Mouse (Mus musculus): ENCODE data around the gene Pofut2. TPM values are rescaled to one million over a fixed set of nuclear protein-coding genes. Genes with fewer than 3 reads are reported as not detected.

The Pofut2 gene
- polyA plus RNA-seq, 1 experiment from 2014 or later = 84.2 TPM

DNA sequence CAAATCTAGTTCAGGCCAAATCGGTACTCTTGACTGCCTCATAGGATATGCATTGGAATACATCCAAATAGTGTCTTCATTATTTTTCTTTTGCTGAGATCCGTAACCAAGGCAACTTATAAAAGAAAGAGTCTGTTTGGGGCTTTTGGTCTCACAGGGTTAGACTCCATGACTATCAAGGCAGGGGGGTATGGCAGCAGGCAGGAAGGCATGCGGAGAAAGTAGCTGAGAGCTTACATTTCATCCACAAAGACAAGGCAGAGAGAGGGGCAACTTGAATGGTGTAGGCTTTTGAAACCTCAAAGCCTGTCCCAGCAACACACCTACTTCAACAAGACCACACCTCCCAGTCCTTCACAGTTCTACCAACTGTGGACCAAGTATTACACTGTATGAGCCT lies 3.3 kb upstream of the Pofut2 start:
- TF ChIP-seq CTCF (IDR thresholded peaks at IDR 0.05) (no peak), EP300 (IDR thresholded peaks at IDR 0.05) (no peak)
- Histone ChIP-seq H3K9me3 (ENCODE audit: low read length) (no peaks in the 10 kb centered on the region), H3K4me2 (replicated peaks; ENCODE audit: low read depth, low read length) (no peak overlapping the region), H3K36me3 (ENCODE audit: insufficient read depth, low read length) (no peaks in the 10 kb centered on the region), H3K4me1 (ENCODE audit: insufficient read depth, low read depth, low read length) (peaks cover 13% of the 10 kb centered on the region), H3K27ac (ENCODE audit: low read length) (no peak overlapping the region), H3K4me3 (ENCODE audit: low read depth, low read length) (no peak overlapping the region), H3K27me3 (replicated peaks; ENCODE audit: insufficient read depth, low read length) (no peaks in the 10 kb centered on the region), H3K9ac (replicated peaks; ENCODE audit: low read depth) (no peak overlapping the region)
- ATAC-seq = no peak
- no peak for DNase-seq (ENCODE audit: low spot score)
- 74% methylated on average over 3 of the region's 3 CpGs for WGBS

DNA sequence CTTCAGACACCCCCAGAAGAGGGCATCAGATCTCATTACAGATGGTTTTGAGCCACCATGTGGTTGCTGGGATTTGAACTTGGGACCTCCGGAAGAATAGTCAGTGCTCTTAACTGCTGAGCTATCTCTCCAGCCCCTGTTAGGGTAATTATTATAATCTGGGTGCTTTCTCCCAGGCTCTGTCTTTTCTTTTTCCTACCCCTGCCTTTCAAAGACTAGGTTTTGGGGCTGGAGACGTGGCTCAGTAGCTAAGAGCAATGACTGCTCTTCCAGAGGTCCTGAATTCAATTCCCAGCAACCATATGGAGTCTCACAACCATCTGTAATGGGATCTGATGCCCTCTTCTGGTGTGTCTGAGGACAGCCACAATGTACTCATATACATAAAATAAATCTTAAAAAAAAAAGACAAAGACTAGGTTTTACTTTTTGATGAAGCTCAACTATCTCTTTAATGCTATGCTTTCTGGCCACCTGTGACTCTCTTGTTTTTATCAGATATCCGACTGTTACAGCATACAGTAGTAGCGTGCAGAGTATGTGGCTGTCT lies 902 bp upstream of the Pofut2 start:
- H3K4me1 ChIP-seq (ENCODE audit: insufficient read depth, low read depth, low read length) = no peaks in the 10 kb centered on the region
- no peaks in the 10 kb centered on the region for H3K27me3 ChIP-seq (replicated peaks; ENCODE audit: insufficient read depth, low read length)
- H3K9ac ChIP-seq (replicated peaks; ENCODE audit: low read depth) = no peak overlapping the region
- peak overlapping the region; percentile 93; the same call in 1 of the 2 replicates for H3K4me3 ChIP-seq (ENCODE audit: low read depth, low read length)
- peak overlapping the region; percentile 81 for H3K4me2 ChIP-seq (replicated peaks; ENCODE audit: low read depth, low read length)
- 54% methylated on average over 4 of the region's 4 CpGs for WGBS
- ATAC-seq = no peak
- H3K36me3 ChIP-seq (ENCODE audit: insufficient read depth, low read length) = 0 out of 2 replicates have a peak, but pooled peaks cover 7% of the 10 kb centered on the region
- no peak for TF ChIP-seq EP300 (IDR thresholded peaks at IDR 0.05)
- no peak; the same call in 1 of the 2 replicates for TF ChIP-seq CTCF (IDR thresholded peaks at IDR 0.05)
- no peak overlapping the region for H3K27ac ChIP-seq (ENCODE audit: low read length)
- no peak for DNase-seq (ENCODE audit: low spot score)
- no peaks in the 10 kb centered on the region for H3K9me3 ChIP-seq (ENCODE audit: low read length)

DNA sequence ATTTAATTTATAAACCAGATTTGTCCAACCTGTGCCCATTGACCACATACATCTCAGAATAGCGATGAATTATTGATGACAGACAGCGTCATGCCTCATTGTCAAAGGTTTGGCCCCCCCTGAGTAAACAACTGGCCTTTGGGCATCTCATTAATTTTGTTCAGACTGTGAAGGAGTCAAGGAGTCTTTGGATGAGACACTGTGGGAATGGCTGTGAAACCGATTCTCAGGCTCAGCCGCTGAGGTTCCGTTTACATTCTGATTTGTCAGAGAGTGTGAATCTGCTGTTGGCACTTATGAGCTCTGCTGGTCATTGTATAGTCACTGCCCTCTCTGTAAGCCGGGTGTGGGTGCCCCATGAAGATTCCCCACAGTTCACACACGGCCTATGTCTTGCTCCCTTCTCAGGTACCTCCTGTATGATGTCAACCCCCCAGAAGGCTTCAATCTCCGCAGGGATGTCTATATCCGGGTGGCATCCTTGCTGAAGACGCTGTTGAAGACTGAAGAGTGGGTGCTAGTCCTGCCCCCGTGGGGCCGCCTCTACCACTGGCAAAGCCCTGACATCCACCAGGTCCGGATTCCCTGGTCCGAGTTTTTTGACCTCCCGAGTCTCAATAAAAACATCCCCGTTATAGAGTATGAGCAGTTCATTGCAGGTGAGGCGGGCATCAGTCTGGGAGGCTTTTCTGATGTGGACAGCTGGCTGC lies 1.3 kb downstream of the Pofut2 start:
- Histone ChIP-seq H3K9me3 (ENCODE audit: low read length) (no peaks in the 10 kb centered on the region), H3K4me1 (ENCODE audit: insufficient read depth, low read depth, low read length) (no peaks in the 10 kb centered on the region), H3K4me2 (replicated peaks; ENCODE audit: low read depth, low read length) (peak overlapping the region; percentile 81), H3K9ac (replicated peaks; ENCODE audit: low read depth) (peak overlapping the region; percentile 88; the same call in 1 of the 2 replicates), H3K27me3 (replicated peaks; ENCODE audit: insufficient read depth, low read length) (no peaks in the 10 kb centered on the region), H3K27ac (ENCODE audit: low read length) (no peak overlapping the region), H3K36me3 (ENCODE audit: insufficient read depth, low read length) (peaks cover 17% of the 10 kb centered on the region; the same call in 1 of the 2 replicates), H3K4me3 (ENCODE audit: low read depth, low read length) (peak overlapping the region; percentile 93)
- WGBS = 74% methylated on average over 17 of the region's 17 CpGs
- no peak for ATAC-seq
- no peak for TF ChIP-seq CTCF (IDR thresholded peaks at IDR 0.05)
- no peak for TF ChIP-seq EP300 (IDR thresholded peaks at IDR 0.05)
- DNase-seq (ENCODE audit: low spot score) = no peak

DNA sequence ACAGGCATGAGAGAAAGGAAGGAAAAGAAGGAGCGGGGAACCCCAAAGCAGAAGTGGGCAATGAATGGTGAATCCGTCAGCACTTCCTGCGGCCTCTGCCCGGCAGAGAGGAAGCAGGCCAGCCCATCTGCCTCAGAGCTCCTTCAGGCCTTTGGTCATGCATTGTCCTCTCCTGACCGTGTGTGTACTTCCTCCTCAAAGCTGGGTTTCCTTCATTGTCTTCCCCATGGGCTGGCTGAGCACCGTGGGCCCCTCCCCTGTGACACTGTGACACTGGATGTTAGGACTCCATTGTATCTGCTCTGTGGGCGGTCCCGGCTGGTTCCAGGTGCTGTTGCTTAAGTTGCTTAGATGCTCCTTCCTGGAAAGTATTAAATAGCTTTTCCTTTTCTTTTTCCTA lies 7.3 kb downstream of the Pofut2 start:
- no peaks in the 10 kb centered on the region for H3K4me1 ChIP-seq (ENCODE audit: insufficient read depth, low read depth, low read length)
- peak overlapping the region; percentile 26; the same call in 1 of the 2 replicates for H3K27ac ChIP-seq (ENCODE audit: low read length)
- H3K27me3 ChIP-seq (replicated peaks; ENCODE audit: insufficient read depth, low read length) = no peaks in the 10 kb centered on the region
- ATAC-seq (peak; percentile 90), DNase-seq (ENCODE audit: low spot score) (peak; percentile 73)
- H3K4me3 ChIP-seq (ENCODE audit: low read depth, low read length) = no peak overlapping the region
- WGBS = 62% methylated on average over 8 of the region's 8 CpGs
- TF ChIP-seq EP300 (IDR thresholded peaks at IDR 0.05) (no peak), CTCF (IDR thresholded peaks at IDR 0.05) (no peak)
- no peak overlapping the region for H3K9ac ChIP-seq (replicated peaks; ENCODE audit: low read depth)
- peaks cover 49% of the 10 kb centered on the region for H3K36me3 ChIP-seq (ENCODE audit: insufficient read depth, low read length)
- H3K9me3 ChIP-seq (ENCODE audit: low read length) = no peaks in the 10 kb centered on the region
- no peak overlapping the region for H3K4me2 ChIP-seq (replicated peaks; ENCODE audit: low read depth, low read length)

DNA sequence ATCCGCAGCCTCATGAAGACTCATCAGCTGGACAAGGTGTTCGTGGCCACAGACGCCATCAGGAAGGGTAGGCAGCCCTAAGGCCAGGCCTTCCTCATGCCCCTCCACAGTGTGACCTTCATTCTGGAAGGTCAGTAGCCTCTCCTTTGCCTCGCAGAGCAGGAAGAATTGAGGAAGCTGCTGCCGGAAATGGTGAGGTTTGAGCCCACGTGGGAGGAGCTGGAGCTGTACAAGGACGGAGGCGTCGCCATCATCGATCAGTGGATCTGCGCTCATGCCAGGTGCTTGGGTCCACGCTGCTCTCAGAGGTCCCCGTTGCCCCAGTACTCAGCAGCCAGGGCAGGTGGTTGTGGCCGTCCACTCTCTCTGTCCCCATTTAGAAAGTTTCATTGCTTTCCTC lies 8.0 kb downstream of the Pofut2 start:
- Histone ChIP-seq H3K4me1 (ENCODE audit: insufficient read depth, low read depth, low read length) (no peaks in the 10 kb centered on the region), H3K4me2 (replicated peaks; ENCODE audit: low read depth, low read length) (no peak overlapping the region), H3K9me3 (ENCODE audit: low read length) (no peaks in the 10 kb centered on the region), H3K9ac (replicated peaks; ENCODE audit: low read depth) (no peak overlapping the region), H3K27ac (ENCODE audit: low read length) (no peak overlapping the region), H3K4me3 (ENCODE audit: low read depth, low read length) (no peak overlapping the region), H3K27me3 (replicated peaks; ENCODE audit: insufficient read depth, low read length) (no peaks in the 10 kb centered on the region), H3K36me3 (ENCODE audit: insufficient read depth, low read length) (peaks cover 49% of the 10 kb centered on the region)
- ATAC-seq = no peak
- WGBS = 79% methylated on average over 14 of the region's 14 CpGs
- no peak for DNase-seq (ENCODE audit: low spot score)
- TF ChIP-seq EP300 (IDR thresholded peaks at IDR 0.05) (no peak), CTCF (IDR thresholded peaks at IDR 0.05) (no peak)

DNA sequence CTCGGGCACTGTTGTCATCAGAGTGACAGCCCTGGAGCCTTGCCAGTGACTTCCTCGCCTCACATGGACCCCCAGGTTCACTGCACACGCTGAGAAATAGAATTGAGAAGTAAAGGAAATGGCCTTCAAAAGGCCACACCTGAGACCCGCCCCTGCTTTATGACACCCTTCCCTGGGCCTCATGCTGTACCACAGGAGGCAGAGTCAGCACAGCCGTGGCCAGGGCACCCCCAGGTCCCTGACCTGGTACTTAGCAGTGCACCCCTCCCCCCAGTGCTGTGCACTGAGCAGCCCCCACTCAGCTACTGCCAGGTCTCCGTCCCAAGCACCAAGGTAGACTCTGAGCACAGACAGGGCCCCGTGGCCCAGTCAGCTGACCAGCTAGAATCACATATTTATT lies 10.1 kb downstream of the Pofut2 start:
- DNase-seq (ENCODE audit: low spot score) (no peak), ATAC-seq (no peak)
- Histone ChIP-seq H3K4me3 (ENCODE audit: low read depth, low read length) (no peak overlapping the region), H3K4me2 (replicated peaks; ENCODE audit: low read depth, low read length) (no peak overlapping the region), H3K9ac (replicated peaks; ENCODE audit: low read depth) (no peak overlapping the region), H3K27me3 (replicated peaks; ENCODE audit: insufficient read depth, low read length) (no peaks in the 10 kb centered on the region), H3K27ac (ENCODE audit: low read length) (no peak overlapping the region), H3K4me1 (ENCODE audit: insufficient read depth, low read depth, low read length) (no peaks in the 10 kb centered on the region), H3K9me3 (ENCODE audit: low read length) (no peaks in the 10 kb centered on the region), H3K36me3 (ENCODE audit: insufficient read depth, low read length) (peaks cover 42% of the 10 kb centered on the region)
- 68% methylated on average over 7 of the region's 7 CpGs for WGBS
- TF ChIP-seq CTCF (IDR thresholded peaks at IDR 0.05) = no peak
- no peak for TF ChIP-seq EP300 (IDR thresholded peaks at IDR 0.05)
